Mouse (Mus musculus) gastrocnemius, adult 18-20 months (tissue): ENCODE results near the gene Chsy1. TPM values are rescaled to one million over a fixed set of nuclear protein-coding genes. Genes with fewer than 3 reads are reported as not detected.

ENCODE experiments used
- DNase-seq: peaks from one replicate; pipeline ENCODE4 v3.0.0; 2021; ENCODE audit warnings: low spot score
- total RNA-seq, 2 experiments: library from RNA; stranded (reverse); gene quantifications; 2 replicates each; pipeline ENCODE4 v1.2.3; 2021

The Chsy1 gene
- total RNA-seq, 2 experiments from 2014 or later: 3.1 to 3.8 TPM

DNA sequence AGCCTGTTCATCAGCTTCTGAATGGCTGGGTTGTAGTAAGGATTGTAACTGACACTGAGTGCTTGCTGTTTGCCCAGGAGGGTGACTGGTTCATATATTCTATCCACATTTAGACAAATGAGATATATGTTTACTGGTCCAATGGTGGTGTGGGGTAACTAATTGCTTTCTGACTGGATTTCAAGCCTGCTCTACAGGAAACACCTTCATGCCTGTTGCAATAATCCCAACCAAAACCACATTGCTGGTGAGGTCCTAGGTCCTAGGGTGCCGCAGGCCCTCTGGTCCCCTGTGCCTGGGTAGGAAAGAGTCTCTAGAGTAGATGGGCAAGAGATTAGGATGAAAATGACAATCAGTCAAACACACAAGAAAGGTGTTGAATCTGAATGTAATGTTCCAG, 103.6 kb downstream of the Chsy1 start:
- DNase-seq: no peak

DNA sequence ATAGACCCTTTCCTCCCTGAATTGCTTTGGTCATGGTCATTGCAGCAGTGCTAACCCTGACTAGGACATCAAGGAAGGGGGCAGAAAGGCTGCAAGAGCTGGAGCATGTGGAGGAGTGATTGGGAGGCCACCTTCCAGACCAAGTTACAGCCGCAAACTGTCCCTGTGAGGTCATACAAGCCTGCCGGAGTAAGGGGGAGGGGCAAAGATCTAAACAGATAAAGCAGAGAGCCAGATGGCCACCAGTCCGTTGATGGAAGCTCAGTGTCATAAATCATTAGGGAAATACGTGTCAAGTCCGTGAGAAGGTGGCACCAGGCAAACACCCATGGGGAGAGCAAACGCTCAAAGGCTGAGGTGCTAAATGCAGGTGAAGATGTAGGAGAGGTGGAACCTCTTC, 105.2 kb downstream of the Chsy1 start:
- no peak for DNase-seq

DNA sequence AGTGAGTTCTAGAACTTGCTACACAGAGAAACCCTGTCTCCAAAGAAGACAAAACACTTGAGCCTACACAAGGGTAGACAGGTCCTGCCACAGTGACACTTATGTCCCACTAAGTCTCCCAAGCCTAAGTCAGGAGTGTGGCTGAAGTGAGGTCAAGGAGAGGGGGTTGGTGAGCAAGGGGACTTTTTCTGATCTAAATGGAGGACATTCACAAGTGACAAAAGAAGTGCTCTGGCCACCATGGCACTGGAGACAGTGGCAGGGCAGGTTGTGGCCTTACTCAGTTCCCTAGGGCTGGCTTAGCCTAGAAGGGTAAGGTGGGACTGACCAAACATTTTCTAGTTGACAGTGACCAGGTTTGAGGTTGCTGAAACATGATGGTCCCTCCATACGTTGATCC, 106.6 kb downstream of the Chsy1 start:
- DNase-seq: no peak

- DNase-seq: no peak
Observed at GRCm38 (mm10) chr7:66217011-66217410, 107.7 kb downstream of the Chsy1 start.

DNA sequence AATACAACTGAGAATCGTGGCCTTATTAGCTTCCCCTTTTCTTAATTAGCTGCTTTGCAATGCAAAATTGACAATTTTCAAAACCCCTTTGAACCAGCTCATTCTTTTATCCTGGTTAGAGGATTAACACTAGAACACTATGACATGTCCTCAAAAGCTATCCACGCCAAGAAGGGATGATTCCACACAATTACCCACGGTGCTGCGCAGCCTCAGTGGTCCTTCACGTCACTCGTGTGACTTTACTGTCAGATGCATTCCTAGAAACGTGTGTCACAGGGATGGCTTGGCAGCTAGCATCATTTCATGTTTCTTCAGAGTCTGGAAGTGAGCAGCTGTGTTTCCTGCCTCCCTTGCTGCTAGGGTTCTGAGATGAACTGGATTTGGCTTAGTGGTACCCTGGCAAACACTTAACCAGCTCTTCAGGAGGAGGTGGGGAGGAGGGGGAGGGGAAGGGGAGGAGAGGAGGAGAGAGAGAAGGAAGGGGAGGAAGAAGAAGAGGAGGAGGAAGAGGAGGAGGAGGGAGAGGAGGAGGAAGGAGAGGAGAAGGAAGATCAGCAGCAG, 108.3 kb downstream of the Chsy1 start:
- no peak for DNase-seq

DNA sequence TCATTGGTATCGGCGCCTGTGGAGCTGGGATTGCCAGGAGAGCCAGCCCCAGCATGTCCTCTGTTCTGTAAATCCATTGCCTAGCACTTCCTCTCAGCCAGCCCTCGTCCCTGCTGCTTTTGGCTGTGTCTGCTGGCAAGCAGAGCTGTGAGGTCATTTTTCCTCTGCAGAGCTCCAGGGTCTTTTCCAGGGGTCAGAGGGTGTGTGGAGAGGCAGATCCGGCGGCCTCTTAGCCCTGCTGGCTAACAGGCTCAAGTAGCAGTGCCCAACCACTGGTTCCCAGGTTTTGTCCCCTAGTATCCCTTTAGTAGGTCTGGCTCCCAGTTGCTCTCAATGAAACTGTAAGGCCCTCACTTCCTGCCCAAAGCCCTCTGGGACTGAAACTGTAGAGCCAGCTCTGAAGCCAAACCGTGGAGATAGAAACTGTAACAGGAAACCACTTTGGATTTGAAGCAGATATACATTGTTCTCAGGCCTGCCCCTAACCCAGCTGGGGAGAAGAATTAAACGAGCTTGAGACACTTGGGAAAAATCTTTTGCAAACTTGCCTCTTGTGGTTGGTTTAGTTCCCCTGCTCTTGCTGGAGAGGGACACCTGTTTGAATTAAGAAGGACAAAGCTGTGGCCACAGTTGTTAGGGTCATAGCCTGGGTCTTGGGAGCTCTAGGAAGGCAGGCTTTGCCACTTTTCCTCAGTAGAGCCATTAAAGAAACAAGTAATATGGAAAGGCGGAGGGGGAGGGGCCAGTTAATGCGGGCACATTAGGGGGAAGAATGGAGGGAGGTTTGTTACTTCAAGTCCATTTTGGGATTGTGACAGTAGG, 109.1 kb downstream of the Chsy1 start:
- peak; percentile 60 for DNase-seq

DNA sequence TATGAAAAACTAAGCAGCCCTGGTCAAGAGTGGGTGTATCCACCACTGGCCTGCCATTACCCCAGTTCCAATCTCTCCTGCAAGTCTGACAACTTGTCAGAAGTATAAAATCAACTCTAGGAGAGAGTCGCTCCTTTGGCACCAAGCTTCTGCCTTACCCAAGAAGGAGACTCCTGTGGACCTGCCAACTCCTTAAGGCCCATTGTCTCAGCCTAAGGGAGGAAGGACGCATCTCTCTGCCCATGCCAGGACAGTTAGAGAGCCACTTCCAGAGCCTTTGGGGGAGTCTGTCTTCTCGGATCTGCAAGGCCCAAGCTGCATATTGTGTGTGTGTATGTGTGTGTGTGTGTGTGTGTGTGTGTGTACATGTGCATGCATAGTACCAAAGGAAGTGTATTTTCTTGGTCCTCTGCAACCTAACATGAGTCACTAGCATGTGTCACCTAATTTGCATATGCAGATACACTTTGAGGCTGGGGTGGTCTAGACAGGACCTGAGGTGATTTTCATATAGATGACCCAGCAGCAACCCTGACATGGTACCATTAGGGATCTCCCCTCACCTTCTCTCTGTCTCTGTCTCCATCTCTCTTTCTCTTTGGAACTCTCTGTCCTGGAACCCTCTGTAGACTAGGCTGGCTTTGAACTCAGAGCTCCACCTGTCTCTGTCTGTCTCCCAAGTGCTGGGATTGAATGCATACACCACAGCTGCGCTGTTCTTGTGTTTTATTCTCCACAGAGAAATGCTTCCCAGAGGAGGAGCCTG, 109.9 kb downstream of the Chsy1 start:
- DNase-seq: no peak

DNA sequence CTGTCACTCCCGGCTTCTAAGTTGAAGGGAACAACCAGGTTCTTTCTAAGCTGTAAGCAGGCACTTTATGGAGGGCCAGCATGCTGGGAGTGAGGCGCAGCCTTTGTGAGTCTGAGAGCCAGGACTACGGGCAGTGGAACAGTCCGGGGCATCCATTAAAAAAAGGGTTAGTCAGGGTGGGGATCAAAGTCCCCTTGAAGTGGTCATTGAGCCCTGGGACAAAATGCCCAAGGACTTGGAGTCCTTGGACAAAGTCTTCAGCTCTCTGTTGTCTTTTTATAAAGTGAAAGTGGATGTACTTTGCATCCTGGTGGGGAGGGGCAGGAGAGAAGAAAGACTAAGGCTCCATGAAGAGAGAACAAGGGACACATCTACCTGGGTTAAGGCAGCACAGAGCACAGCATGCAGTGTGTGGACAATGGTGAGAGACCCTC, 110.5 kb downstream of the Chsy1 start:
- DNase-seq: no peak

- DNase-seq: no peak
Observed at GRCm38 (mm10) chr7:66222621-66223091, 113.3 kb downstream of the Chsy1 start.

Other genes starting within 250 kb of the Chsy1 start
- 10 to 100 TPM; 15.8 to 19.4 TPM for gene Pcsk6, start 247.8 kb upstream of the Chsy1 start, total RNA-seq
- not detected for gene Gm45213, start 65.9 kb upstream of the Chsy1 start, total RNA-seq
- 10 to 100 TPM; 17.1 to 17.6 TPM for gene Snrpa1, start 50.5 kb upstream of the Chsy1 start, total RNA-seq
- gene Selenos, start 29.9 kb upstream of the Chsy1 start, total RNA-seq: 10 to 100 TPM; 32.0 to 32.5 TPM